Mouse (Mus musculus): ENCODE measurements around the gene Tmem140.

Gene Tmem140

DNA sequence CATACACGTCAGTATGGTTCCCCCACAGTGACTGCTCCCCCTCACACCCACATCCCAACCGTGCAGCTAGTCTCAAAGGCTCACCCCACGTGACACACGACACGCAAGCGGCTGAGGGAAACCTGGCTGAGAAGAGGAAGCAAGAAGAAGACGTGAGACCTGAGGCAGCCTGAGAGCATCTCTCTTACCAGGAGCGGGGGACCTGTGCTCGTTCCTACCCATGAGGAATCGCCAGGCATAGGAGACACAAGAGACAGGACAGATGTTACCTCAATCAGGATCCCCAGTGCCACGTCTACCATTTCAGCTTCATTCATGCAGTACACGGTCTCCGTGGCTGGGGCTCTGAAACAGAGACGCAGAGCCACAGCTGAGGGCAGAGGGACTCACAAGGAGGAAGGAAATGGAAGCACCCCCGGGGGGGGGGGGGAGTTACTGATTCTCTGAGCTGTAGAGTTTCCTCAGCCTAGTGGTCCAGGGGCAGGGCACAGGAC, 12.4 kb downstream of the Tmem140 start:
- no peak for ATAC-seq (ENCODE audit: insufficient number of reproducible peaks, low FRiP score, low TSS enrichment)

DNA sequence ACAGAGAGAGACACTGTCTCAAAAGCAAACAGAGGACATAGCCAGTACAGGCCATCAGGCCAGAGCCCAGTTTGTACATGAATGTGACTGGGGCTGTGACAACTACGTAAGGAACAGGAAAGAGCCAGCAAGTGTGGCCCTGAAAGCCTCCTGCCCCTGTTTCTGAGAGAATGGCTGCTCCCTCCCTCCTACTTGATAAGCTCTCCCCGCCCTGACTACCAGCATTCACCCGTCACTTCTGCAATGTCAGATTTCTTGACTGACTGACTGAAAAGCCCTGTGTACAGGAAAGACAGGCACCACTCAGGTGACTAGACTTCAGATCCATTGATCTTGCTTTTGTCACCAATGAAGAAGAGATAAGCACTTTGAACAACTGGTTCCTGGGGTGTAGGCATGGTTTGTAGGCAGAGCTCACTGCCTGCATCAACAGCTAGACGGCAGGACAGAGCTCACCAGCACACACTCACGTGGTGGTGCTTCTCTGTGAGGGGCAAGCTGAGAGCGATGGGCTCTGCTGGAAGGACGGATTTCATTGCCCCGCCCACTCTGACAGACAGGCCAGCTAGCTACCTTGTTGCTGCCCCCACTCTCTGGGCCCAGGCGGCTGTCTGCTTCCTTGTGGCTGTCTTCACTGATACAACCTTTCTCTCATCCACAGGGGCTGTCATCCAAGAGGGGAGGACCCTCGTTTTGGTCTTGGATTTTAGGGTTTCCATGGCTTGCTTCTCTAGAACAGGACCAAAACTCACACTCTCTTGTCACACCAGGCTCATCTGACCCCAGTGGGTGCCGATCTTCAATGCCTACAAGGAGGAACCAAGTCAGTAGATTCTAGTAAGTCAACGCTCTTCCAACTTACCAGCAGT, 13.3 kb downstream of the Tmem140 start:
- ATAC-seq (ENCODE audit: insufficient number of reproducible peaks, low FRiP score, low TSS enrichment), result no peak

DNA sequence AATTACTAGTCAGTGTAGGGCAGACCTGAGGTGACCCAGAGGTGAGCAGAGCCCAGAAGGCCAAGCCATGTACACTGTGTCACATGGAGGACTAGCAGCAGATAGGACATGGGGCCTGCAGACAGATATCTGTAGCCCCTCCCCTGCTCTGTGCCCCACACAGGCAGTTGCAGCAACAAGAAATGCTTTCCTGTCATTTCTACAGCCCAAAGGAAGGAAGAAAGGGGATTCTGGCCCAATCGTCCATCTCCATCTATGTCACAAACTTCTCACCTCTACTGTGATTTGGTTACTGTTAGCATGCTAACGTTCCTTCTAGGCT, 13.8 kb downstream of the Tmem140 start:
- no peak for ATAC-seq (ENCODE audit: insufficient number of reproducible peaks, low FRiP score, low TSS enrichment)

DNA sequence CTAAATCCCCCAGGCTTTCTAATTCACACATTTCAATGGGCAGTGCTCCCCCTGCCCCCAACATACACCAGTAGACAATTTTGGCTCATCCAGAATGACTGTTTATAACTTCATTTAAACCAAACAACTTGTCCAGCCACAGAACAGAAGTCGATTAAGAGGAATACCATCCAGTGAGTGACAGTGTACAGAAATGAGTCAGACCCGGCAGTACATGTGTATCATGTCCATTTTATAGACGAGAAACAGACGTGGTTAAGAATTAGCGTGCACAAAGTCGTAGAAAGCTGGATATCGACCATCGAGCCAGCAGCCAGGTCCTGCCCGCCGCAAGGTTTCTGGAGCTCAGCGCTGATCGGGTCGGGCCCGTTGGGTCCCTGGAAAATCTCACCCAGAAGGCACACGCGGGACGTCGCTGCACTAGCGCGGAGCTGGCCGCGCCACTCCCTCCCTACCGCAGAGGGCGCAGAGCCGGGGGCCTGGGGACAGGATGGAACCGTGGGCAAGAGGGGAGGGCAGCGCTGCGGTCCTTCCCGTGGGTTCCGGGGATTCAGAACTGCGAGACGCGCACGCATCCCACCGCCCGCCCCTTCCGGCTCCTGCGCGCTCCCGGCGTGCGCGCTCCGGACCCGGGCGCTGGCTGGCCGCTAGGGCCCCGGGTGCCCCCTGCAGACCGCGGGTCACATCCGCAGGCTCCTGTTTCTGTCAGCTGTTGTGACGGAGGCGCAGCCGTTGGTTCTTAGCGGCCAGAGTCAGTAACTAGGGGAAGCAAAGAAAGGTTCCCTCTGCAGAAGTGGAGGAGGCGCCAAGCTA, 14.8 kb downstream of the Tmem140 start, which contains the start of gene Cyren:
TSS of gene Cyren (minus strand) at position 552 of the 813 bp plus-strand sequence.
- ATAC-seq (ENCODE audit: insufficient number of reproducible peaks, low FRiP score, low TSS enrichment), result peak; percentile 84

DNA sequence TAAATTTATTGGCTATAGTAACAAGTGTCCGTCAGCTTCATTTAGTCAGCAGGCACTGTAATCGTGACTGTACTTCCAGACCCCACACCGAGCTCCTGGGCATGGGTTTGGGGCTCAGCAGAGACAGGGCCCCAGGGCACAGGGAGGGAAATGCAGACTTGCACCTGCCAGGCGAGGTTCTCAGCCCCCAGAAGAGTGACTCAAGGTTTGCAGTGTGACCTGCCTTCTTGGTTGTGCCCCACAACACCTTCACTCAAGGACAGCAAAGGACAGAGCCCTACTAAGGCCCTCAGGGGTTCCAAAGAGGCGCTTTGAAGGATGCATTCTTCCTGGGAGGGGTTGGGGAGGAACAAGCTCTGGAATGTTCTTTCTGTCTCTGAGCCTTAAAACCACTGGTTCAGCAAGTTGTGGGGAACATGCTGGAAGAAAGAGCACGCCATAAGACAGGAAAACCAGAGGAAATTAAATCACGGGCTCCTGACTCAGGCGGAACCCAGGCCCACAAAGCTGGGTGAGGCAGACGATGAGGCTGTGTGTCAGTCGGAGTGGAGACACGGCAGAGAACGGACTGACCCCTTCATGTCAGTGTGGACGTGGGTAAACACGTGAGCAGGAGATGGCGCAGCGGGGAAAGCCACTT, 16.3 kb downstream of the Tmem140 start:
- no peak for ATAC-seq (ENCODE audit: insufficient number of reproducible peaks, low FRiP score, low TSS enrichment)

DNA sequence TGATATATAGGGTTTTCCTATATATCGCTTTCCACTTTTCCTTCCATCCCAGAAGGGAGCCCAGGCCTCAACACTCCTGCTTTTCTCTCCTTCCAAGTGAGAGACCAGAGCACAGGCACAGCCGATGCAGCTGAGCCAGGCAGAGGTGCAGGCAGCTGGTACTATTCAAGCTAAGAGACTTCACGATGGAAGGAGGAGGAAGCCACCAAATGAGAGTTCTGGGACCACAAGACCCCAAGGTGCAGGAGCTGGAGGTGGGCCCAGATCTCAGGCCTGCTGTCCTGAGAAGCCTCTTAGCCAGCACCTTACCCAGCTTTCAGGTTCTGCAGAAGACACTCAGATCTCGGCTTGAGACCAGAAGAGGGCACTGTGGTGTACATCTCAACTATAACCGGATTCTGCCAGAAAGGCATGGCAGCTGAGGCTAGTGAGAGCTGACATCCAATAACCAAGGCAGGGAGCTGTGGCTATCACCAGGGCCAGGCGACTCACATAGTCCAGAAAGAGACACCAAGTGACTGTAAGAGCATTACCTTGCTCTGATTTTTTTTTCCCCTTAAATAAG, 17.0 kb downstream of the Tmem140 start:
- ATAC-seq (ENCODE audit: insufficient number of reproducible peaks, low FRiP score, low TSS enrichment), result 0 out of 2 replicates have a peak, but pooled peaks have one; percentile 8

DNA sequence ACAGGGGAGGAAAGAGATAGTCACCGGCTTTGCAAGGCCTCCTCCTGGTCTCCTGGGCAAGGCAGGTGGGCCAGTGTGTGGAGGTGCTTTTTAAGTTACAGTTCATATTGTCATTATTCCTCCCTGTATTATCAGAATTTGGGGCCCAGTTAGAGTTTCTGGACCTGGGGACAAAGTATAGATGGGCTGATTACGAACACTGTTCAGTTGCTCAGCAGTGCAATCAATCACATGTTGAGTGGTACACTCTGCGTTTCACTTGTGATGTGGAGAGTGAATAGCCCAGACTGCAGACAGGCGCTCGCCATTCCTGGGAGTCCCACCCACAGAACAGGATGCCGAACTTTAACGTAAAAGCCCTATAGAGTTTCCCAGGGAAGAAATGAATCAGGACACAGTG, 21.8 kb downstream of the Tmem140 start:
- no peak for ATAC-seq (ENCODE audit: insufficient number of reproducible peaks, low FRiP score, low TSS enrichment)

DNA sequence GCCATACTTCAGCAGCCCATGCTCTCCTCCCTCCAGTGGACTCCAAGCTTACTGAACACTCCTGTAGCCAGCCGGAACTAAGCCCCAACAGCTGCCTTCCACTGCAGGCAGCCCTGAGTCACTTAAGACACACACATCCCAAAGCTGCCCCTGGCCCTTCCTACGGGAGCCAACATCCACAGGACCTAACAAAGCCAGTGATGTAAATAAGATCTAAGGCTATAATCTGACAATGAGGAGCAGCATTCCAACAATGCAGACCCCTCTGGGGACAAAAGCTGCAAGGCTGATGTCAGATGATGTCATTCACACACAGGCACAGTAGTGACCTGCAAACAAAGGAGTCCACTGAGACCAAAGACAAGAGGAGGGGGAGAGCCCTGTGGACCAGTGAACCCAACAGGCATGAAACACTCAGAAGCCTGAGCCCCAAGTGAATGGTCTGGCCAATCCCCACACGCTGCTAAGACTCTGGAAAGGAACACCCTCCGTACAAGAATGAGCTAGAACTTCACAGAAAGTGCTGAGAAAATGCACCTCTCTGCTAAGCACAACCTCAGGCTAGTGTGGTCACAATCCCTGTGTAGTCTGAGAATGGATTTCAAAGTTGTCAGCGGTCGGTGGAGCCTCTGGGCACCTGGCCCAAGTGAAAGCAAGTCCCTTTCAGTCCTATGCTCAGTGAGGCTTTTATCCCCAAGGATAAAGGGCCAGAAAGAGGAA, 24.3 kb downstream of the Tmem140 start:
- ATAC-seq (ENCODE audit: insufficient number of reproducible peaks, low FRiP score, low TSS enrichment), result no peak

DNA sequence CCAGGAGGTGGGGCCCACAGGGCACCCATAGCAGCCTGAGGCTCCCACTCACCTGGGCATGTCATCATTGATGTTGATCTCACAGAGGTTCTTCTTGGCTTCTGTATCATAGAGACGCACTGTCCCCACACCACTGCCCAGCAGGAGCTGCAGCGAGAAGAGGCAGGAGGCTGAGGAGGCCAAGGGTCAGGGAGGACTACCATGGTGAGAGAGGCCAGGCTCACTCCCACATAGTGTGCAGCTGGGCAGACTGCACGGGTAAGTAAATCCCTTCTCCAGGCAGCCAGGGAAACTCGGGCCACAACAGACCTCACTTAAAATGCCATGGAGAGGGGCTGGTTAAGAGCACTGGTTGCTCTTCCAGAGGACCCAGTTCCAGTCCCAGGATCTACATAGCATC, 26.2 kb downstream of the Tmem140 start:
- ATAC-seq (ENCODE audit: insufficient number of reproducible peaks, low FRiP score, low TSS enrichment), result no peak

DNA sequence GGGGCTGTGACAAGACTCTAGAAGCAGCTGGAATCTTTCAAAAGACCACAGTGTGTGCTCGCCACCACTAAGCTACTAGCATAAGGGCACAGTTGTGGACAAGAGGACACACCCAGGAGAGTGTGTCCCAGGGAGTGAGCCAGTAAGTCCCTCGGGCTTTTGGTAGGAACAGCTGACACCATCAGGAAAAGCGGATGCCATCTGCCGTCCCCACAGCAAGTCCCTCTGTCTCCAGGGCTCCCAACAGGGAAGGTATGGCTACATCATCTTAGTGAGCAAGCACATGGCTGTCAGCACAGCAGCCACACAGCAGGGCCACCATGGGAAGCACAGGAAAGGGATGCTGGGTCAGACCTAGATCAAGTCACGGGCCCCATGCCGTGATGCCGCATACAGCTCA, 32.6 kb downstream of the Tmem140 start:
- peak; percentile 64 for ATAC-seq (ENCODE audit: insufficient number of reproducible peaks, low FRiP score, low TSS enrichment)

DNA sequence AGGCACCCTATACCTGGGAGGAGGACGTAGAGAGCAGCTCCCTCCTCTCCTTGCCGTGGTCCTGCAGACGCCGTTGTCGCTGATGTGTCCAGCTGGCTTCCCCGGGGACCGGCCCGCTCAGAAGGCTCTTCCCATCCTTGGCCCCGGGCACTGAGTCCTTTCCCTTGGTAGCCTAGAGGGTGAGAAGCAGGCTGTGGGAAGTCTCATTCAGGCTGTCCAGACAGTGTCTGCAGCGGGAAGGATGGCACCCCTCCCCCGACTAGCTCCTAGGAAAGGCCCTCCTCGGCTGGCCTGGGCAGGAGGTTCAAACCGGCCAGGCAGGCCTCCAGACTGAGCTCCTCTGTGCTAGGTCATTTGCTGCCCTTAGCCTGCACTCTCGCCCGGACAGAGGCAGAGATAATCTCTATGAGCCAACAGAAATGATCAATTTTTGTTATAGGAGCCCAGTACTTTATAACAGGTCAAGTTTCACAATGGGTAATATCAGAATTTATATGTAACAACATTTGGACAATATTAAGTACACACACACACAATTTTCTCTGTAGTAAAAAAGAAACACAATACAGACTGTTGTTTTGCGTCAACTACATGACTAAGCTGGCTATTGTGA, 33.3 kb downstream of the Tmem140 start:
- ATAC-seq (ENCODE audit: insufficient number of reproducible peaks, low FRiP score, low TSS enrichment), result no peak

DNA sequence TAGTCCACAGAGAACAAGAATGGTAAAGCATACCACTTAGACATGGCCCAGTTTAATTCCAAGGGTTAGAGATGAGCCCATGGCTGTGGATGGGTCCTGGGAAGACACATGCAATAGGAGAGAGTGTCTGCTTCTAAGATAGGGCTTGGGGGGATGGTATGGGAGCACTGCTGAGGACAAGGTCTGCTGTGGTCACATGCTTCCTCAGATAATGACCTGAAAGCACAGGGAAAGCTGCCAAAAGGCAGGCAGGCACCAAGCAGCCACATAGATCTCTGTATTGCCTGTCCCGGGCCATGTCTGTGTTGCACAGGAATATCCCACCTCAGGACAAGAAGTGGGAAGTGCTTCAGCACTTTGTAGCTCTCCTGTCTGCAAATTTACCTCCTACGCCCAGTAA, 36.2 kb downstream of the Tmem140 start:
- no peak for ATAC-seq (ENCODE audit: insufficient number of reproducible peaks, low FRiP score, low TSS enrichment)

DNA sequence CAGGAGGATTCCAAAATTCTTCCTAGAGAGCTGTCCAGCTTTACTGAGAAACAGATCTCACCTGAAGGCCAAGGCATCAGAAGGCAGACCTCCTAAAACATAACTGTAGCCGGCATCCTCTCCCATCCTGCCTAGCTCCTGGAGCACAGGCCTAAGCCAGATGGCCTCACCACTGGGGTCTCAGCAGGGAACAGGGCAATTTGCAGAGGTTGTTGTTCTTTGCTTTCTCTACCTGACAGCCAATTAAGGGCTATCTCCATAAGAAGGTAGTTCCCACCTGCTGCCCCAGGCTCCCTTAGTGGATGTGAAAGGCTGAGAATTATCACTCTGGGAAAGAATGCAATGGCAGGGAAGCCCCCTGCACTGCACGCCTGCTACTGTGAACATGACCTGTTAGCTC, 38.0 kb downstream of the Tmem140 start:
- ATAC-seq (ENCODE audit: insufficient number of reproducible peaks, low FRiP score, low TSS enrichment), result peak; percentile 32; the same call in 1 of the 2 replicates

DNA sequence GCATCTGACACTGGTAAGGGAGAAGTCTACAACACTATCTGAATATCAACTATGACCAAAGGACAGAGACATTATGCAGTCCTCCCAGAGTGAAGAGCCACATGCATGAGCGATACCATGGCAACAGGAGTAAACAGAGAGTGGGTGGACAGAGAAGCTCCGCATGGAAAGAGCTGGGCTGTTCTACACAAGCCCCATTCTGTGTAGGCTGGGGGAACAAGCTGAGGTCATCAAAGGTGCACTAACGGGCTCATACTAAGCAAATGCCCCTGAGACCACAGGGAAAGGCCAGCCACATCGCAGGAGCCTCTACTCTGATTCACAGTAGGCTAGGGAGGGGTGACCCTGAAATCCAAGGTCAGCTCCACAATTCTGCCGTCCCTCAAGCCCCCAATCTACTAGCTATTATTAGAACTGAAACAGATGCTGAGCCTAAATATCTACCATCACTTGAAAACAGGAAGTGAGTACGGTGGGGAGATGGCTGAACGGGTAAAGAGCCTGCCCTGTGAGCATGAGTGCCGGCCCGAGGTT, 39.0 kb downstream of the Tmem140 start:
- ATAC-seq (ENCODE audit: insufficient number of reproducible peaks, low FRiP score, low TSS enrichment), result no peak

DNA sequence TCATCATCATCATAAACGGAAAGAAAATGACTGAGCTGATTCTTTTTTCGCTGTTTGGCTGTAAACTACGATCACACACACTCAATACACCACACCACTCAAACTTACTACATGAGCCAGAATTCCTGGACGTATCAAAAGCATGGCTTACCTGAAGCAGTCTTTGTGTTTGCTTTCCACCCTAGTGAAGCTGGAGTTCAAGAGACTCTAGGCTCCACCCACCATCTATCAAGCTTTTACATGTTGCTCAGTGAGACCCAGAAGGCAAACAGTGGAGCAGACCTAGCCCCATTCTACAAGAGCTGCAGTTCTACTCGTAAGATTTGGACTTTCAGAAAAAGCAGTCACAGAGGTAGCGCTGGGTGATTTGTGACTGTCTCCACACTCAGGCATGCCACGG, 39.6 kb downstream of the Tmem140 start:
- ATAC-seq (ENCODE audit: insufficient number of reproducible peaks, low FRiP score, low TSS enrichment), result no peak

DNA sequence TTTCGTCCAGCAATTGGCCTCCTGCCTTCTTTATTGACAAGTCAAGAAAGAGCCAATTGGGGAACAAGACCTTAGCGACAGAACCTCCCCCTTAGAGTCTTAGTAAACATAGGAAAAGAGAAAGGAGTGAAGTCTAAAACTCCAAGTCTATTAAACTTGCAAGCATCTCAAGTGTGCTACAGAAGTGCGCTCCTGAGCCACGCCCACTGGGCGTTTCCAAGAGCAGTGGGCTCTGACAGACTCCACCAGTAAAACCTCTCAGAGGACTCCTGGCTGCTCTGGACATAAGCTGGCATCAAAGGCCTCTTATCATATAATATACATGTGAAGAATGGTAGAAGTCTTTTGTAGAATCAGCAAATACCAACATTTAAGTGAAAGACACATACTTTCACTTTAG, 40.5 kb downstream of the Tmem140 start:
- ATAC-seq (ENCODE audit: insufficient number of reproducible peaks, low FRiP score, low TSS enrichment), result no peak

DNA sequence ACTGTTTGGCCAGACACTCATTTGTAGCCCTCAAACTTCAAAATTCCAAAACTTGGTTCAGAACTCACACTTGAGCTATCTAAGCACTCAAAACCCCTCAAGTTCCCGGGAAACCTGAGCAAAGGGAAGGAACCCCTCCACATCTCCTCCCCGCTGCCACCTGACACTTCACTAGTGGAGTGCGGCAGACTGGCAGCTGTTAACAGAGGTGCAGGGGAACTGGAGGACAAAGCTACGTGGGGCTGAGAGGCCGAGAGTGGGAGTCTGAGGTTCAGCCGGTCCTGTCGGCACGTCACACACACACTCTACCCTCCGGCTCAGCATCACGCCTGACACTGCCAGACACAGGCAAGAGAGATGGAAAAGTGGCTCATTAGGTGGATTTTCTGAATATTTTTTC, 40.9 kb downstream of the Tmem140 start:
- ATAC-seq (ENCODE audit: insufficient number of reproducible peaks, low FRiP score, low TSS enrichment), result no peak

DNA sequence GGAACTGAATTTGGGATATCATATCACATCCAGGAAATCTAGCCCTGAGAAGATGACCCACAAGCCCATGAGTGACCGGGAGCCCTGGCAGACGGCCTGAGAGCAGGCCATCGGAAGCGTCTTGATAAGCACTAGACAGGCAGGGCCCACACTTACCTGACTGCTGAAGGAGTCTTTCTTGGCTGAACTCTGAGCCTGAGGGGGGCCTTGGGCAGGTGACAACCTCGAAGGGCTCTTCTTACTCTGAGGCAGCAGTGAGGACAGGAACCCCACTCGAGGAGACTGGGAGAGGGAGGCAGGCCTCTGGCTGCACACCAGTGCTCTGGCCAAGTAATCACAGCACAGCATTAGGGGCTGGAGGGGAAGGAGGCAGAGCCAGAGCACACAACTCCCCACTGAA, 41.4 kb downstream of the Tmem140 start:
- ATAC-seq (ENCODE audit: insufficient number of reproducible peaks, low FRiP score, low TSS enrichment), result no peak

DNA sequence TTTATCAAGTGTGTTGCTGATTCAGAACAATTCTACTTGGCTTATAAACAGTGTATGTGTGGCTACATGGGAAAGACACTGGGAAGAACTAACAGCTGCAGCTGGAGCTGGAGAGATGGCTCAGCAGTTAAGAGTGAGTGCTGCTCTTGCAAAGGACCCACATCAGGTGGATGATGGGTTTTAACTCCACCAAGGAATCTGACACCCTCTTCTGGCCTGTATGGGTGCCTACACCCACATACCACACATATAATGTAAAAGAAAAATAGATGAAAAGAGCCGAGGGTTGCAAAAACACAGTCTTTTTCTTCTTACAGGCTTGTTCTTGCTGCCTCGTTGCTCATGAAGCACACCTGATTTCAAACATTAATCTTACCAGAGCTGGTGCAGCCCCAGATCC, 43.2 kb downstream of the Tmem140 start:
- no peak for ATAC-seq (ENCODE audit: insufficient number of reproducible peaks, low FRiP score, low TSS enrichment)

Measured in cerebellum, adult (tissue).